Mouse (Mus musculus): ENCODE measurements around the gene Pcsk2.

GRCm38 (mm10) chr2:143859166-143859565 is 313.2 kb downstream of the Pcsk2 start:
- no peak for TF ChIP-seq HCFC1 (IDR thresholded peaks at IDR 0.05; ENCODE audit: borderline replicate concordance, insufficient read depth, low read length)
- no peak for TF ChIP-seq CHD2 (IDR thresholded peaks at IDR 0.05; ENCODE audit: low read depth, low read length)
- TF ChIP-seq ZNF384 (IDR thresholded peaks at IDR 0.05; ENCODE audit: low read depth, low read length): no peak
- no peak for TF ChIP-seq MAFK (IDR thresholded peaks at IDR 0.05; ENCODE audit: insufficient read depth, low read depth, low read length)

Data from ES-E14 (cell line).